Mouse (Mus musculus) hindbrain, embryonic 12.5 days (tissue): ENCODE measurements around the gene Psma7. TPM values are rescaled to one million over a fixed set of nuclear protein-coding genes. Genes with fewer than 3 reads are reported as not detected.

Experiments used
- ATAC-seq: fragments of 200-750 bp; cut with Nextera tagmentation; 2 replicates; pipeline ENCODE4 v1.8.0; 2017; ENCODE audit warnings: moderate TSS enrichment; ENCODE audit not compliant: low FRiP score
- H3K27ac ChIP-seq: fragments of 300-500 bp; sonication (generic); 2 replicates; pipeline ENCODE4 v1.5.1; 2016; ENCODE audit warnings: mild to moderate bottlenecking
- H3K27me3 ChIP-seq: fragments of 300-500 bp; sonication (generic); 2 replicates; pipeline ENCODE4 v1.6.1; 2016; ENCODE audit warnings: mild to moderate bottlenecking
- H3K36me3 ChIP-seq: fragments of 300-500 bp; sonication (generic); 2 replicates; pipeline ENCODE4 v1.6.1; 2016; ENCODE audit warnings: mild to moderate bottlenecking
- H3K4me1 ChIP-seq: fragments of 300-500 bp; sonication (generic); 2 replicates; pipeline ENCODE4 v1.6.1; 2016
- H3K4me2 ChIP-seq: fragments of 300-500 bp; sonication (generic); replicated peaks from 2 replicates; pipeline ENCODE4 v1.6.1; 2016; ENCODE audit warnings: mild to moderate bottlenecking
- H3K4me3 ChIP-seq: fragments of 300-500 bp; sonication (generic); 2 replicates; pipeline ENCODE4 v1.5.1; 2016; ENCODE audit warnings: mild to moderate bottlenecking
- H3K9ac ChIP-seq: fragments of 300-500 bp; sonication (generic); 2 replicates; pipeline ENCODE4 v1.6.1; 2016; ENCODE audit warnings: mild to moderate bottlenecking, moderate library complexity
- H3K9me3 ChIP-seq: fragments of 300-500 bp; sonication (generic); replicated peaks from 2 replicates; pipeline ENCODE4 v1.6.1; 2016; ENCODE audit warnings: mild to moderate bottlenecking
- WGBS: fragments of 180-500 bp; shearing (Covaris S2); methylation state at CpG from one replicate; pipeline ENCODE4 v1.1.7; 2016; 5-methylcytosine and 5-hydroxymethylcytosine counted together
- polyA plus RNA-seq: library from polyadenylated mRNA; unstranded; fragments of >200 nt; fragmentation: Nextera tagmentation; extraction: Ambion mirVana; gene quantifications from 2 replicates; pipeline ENCODE4 v1.2.1, GENCODE M21; 2016

Gene Psma7
- polyA plus RNA-seq, 1 experiment from 2014 or later: 656 TPM

- H3K9me3 ChIP-seq: no peaks in the 10 kb centered on the region
- H3K4me1 ChIP-seq: no peaks in the 10 kb centered on the region
- no peak overlapping the region for H3K4me2 ChIP-seq
- no peak overlapping the region for H3K4me3 ChIP-seq
- ATAC-seq: no peak
- H3K27ac ChIP-seq: no peak overlapping the region
- H3K27me3 ChIP-seq: peaks cover 28% of the 10 kb centered on the region
- no peak overlapping the region for H3K9ac ChIP-seq
- H3K36me3 ChIP-seq: no peaks in the 10 kb centered on the region
- WGBS: 90% methylated on average over 9 of the region's 9 CpGs
Measured at GRCm38 (mm10) chr2:180018573-180018972, 23.7 kb downstream of the Psma7 start.

GRCm38 (mm10) chr2:180017632-180018031 is 24.6 kb downstream of the Psma7 start:
- ATAC-seq: no peak
- Histone ChIP-seq H3K9me3 (no peaks in the 10 kb centered on the region), H3K27ac (no peak overlapping the region), H3K4me1 (no peaks in the 10 kb centered on the region), H3K27me3 (peaks cover 18% of the 10 kb centered on the region), H3K4me2 (no peak overlapping the region), H3K36me3 (no peaks in the 10 kb centered on the region), H3K4me3 (no peak overlapping the region), H3K9ac (no peak overlapping the region)
- WGBS: 68% methylated on average over 4 of the region's 4 CpGs

- no peak overlapping the region for H3K4me3 ChIP-seq
- no peak for ATAC-seq
- no peaks in the 10 kb centered on the region for H3K9me3 ChIP-seq
- H3K9ac ChIP-seq: no peak overlapping the region
- no peak overlapping the region for H3K4me2 ChIP-seq
- H3K27me3 ChIP-seq: no peaks in the 10 kb centered on the region
- H3K4me1 ChIP-seq: no peaks in the 10 kb centered on the region
- 91% methylated on average over 7 of the region's 7 CpGs for WGBS
- H3K36me3 ChIP-seq: no peaks in the 10 kb centered on the region
- no peak overlapping the region for H3K27ac ChIP-seq
Measured at GRCm38 (mm10) chr2:180013686-180014085, 28.5 kb downstream of the Psma7 start.

- Histone ChIP-seq H3K36me3 (no peaks in the 10 kb centered on the region), H3K27me3 (no peaks in the 10 kb centered on the region; the same call in 1 of the 2 replicates), H3K9me3 (no peaks in the 10 kb centered on the region), H3K4me2 (no peak overlapping the region), H3K4me3 (no peak overlapping the region), H3K9ac (no peak overlapping the region), H3K27ac (no peak overlapping the region), H3K4me1 (no peaks in the 10 kb centered on the region)
- no peak for ATAC-seq
- WGBS: 86% methylated on average over 6 of the region's 6 CpGs
Measured at GRCm38 (mm10) chr2:180011370-180011769, 30.9 kb downstream of the Psma7 start.

GRCm38 (mm10) chr2:180010686-180011085 is 31.5 kb downstream of the Psma7 start:
- H3K27me3 ChIP-seq: peaks cover 4% of the 10 kb centered on the region
- H3K27ac ChIP-seq: no peak overlapping the region
- no peak overlapping the region for H3K4me3 ChIP-seq
- no peaks in the 10 kb centered on the region for H3K9me3 ChIP-seq
- H3K4me2 ChIP-seq: no peak overlapping the region
- no peak for ATAC-seq
- 98% methylated on average over 7 of the region's 7 CpGs for WGBS
- H3K4me1 ChIP-seq: no peaks in the 10 kb centered on the region
- H3K36me3 ChIP-seq: no peaks in the 10 kb centered on the region
- H3K9ac ChIP-seq: no peak overlapping the region

- no peaks in the 10 kb centered on the region for H3K9me3 ChIP-seq
- H3K9ac ChIP-seq: no peak overlapping the region
- H3K27me3 ChIP-seq: peaks cover 5% of the 10 kb centered on the region
- H3K4me1 ChIP-seq: no peaks in the 10 kb centered on the region
- no peak overlapping the region for H3K4me3 ChIP-seq
- H3K27ac ChIP-seq: no peak overlapping the region
- H3K4me2 ChIP-seq: no peak overlapping the region
- WGBS: 60% methylated on average over 9 of the region's 9 CpGs
- ATAC-seq: no peak
- H3K36me3 ChIP-seq: no peaks in the 10 kb centered on the region
Measured at GRCm38 (mm10) chr2:180006352-180007017, 35.7 kb downstream of the Psma7 start.

GRCm38 (mm10) chr2:180005656-180006351 is 36.4 kb downstream of the Psma7 start:
- H3K27ac ChIP-seq: no peak overlapping the region
- no peak for ATAC-seq
- no peak overlapping the region for H3K4me3 ChIP-seq
- H3K4me1 ChIP-seq: no peaks in the 10 kb centered on the region
- peaks cover 5% of the 10 kb centered on the region for H3K27me3 ChIP-seq
- H3K9ac ChIP-seq: no peak overlapping the region
- whole genome bisulfite sequencing: 59% methylated on average over 5 of the region's 5 CpGs
- no peaks in the 10 kb centered on the region for H3K36me3 ChIP-seq
- no peak overlapping the region for H3K4me2 ChIP-seq
- no peaks in the 10 kb centered on the region for H3K9me3 ChIP-seq

- H3K36me3 ChIP-seq: no peaks in the 10 kb centered on the region
- WGBS: 89% methylated on average over 9 of the region's 9 CpGs
- no peak overlapping the region for H3K4me3 ChIP-seq
- no peak overlapping the region for H3K9ac ChIP-seq
- no peak overlapping the region for H3K4me2 ChIP-seq
- ATAC-seq: no peak
- no peaks in the 10 kb centered on the region for H3K9me3 ChIP-seq
- H3K27ac ChIP-seq: no peak overlapping the region
- H3K27me3 ChIP-seq: peaks cover 12% of the 10 kb centered on the region
- no peaks in the 10 kb centered on the region for H3K4me1 ChIP-seq
Measured at GRCm38 (mm10) chr2:180001635-180002034, 40.6 kb downstream of the Psma7 start.

- no peak overlapping the region for H3K9ac ChIP-seq
- no peak overlapping the region for H3K27ac ChIP-seq
- no peak overlapping the region for H3K4me3 ChIP-seq
- no peaks in the 10 kb centered on the region for H3K9me3 ChIP-seq
- H3K4me1 ChIP-seq: no peaks in the 10 kb centered on the region
- no peak for ATAC-seq
- H3K36me3 ChIP-seq: no peaks in the 10 kb centered on the region
- 0 out of 2 replicates have a peak, but pooled peaks cover 7% of the 10 kb centered on the region for H3K27me3 ChIP-seq
- H3K4me2 ChIP-seq: no peak overlapping the region
- 83% methylated on average over 4 of the region's 4 CpGs for WGBS
Measured at GRCm38 (mm10) chr2:179998431-179998830, 43.8 kb downstream of the Psma7 start.

GRCm38 (mm10) chr2:179993071-179993470 is 49.2 kb downstream of the Psma7 start:
- 88% methylated on average over 5 of the region's 5 CpGs for WGBS
- no peaks in the 10 kb centered on the region for H3K9me3 ChIP-seq
- 0 out of 2 replicates have a peak, but pooled peaks cover under 1% of the 10 kb centered on the region for H3K27me3 ChIP-seq
- no peak overlapping the region for H3K4me2 ChIP-seq
- H3K9ac ChIP-seq: no peak overlapping the region
- H3K27ac ChIP-seq: no peak overlapping the region
- H3K36me3 ChIP-seq: no peaks in the 10 kb centered on the region
- no peak for ATAC-seq
- no peak overlapping the region for H3K4me3 ChIP-seq
- H3K4me1 ChIP-seq: no peaks in the 10 kb centered on the region

- Histone ChIP-seq H3K27ac (no peak overlapping the region), H3K27me3 (no peaks in the 10 kb centered on the region), H3K9me3 (no peaks in the 10 kb centered on the region), H3K36me3 (no peaks in the 10 kb centered on the region), H3K9ac (no peak overlapping the region), H3K4me1 (no peaks in the 10 kb centered on the region), H3K4me2 (no peak overlapping the region), H3K4me3 (no peak overlapping the region)
- WGBS: 59% methylated on average over 1 of the region's 1 CpGs
- ATAC-seq: no peak
Measured at GRCm38 (mm10) chr2:179989098-179989497, 53.1 kb downstream of the Psma7 start.

- Histone ChIP-seq H3K4me2 (no peak overlapping the region), H3K9me3 (no peaks in the 10 kb centered on the region), H3K36me3 (no peaks in the 10 kb centered on the region), H3K4me1 (no peaks in the 10 kb centered on the region), H3K4me3 (no peak overlapping the region), H3K27me3 (no peaks in the 10 kb centered on the region), H3K9ac (no peak overlapping the region), H3K27ac (no peak overlapping the region)
- WGBS: 74% methylated on average over 10 of the region's 10 CpGs
- ATAC-seq: no peak
Measured at GRCm38 (mm10) chr2:179986437-179987022, 55.7 kb downstream of the Psma7 start.
